Mouse (Mus musculus): ENCODE measurements around the gene Cyp1a1. TPM values are rescaled to one million over a fixed set of nuclear protein-coding genes. Genes with fewer than 3 reads are reported as not detected.

The Cyp1a1 gene
- polyA plus RNA-seq, 1 experiment from 2014 or later: not detected

DNA sequence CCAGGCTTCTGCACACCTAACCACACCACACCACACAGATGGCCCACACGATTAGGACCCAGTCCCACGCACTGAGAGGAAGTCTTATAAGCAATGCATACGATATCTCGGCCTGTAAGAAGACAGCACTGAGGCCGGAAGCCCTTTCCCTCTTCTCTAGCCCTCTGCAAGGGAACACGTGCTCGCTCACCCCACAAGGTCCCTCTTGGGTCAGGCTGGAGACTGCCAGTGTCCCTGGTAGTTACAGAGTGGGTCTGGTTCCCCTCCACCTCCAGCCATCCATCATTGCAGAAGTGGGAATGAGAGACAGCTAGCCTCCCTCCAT lies 43.9 kb upstream of the Cyp1a1 start:
- Histone ChIP-seq H3K4me1 (ENCODE audit: control insufficient read depth, insufficient read depth, low read length) (peaks cover 29% of the 10 kb centered on the region), H3K4me3 (ENCODE audit: low read depth, low read length) (peak overlapping the region; percentile 98), H3K36me3 (replicated peaks; ENCODE audit: control insufficient read depth, insufficient read depth, low read depth, low read length) (no peaks in the 10 kb centered on the region; the same call in none of the 2 replicates), H3K9ac (replicated peaks; ENCODE audit: low read length) (peak overlapping the region; percentile 40), H3K27ac (replicated peaks; ENCODE audit: low read depth, low read length) (no peak overlapping the region), H3K4me2 (ENCODE audit: low read depth, low read length) (peak overlapping the region; percentile 80), H3K27me3 (ENCODE audit: control insufficient read depth, insufficient read depth, low read length) (no peaks in the 10 kb centered on the region), H3K9me3 (replicated peaks; ENCODE audit: control insufficient read depth, low read length) (no peaks in the 10 kb centered on the region)
- no peak for DNase-seq (ENCODE audit: low spot score)
- no peak for ATAC-seq (replicated peaks; ENCODE audit: insufficient number of reproducible peaks, low FRiP score, low TSS enrichment, low read depth)
- WGBS: 50% methylated on average over 7 of the region's 7 CpGs

DNA sequence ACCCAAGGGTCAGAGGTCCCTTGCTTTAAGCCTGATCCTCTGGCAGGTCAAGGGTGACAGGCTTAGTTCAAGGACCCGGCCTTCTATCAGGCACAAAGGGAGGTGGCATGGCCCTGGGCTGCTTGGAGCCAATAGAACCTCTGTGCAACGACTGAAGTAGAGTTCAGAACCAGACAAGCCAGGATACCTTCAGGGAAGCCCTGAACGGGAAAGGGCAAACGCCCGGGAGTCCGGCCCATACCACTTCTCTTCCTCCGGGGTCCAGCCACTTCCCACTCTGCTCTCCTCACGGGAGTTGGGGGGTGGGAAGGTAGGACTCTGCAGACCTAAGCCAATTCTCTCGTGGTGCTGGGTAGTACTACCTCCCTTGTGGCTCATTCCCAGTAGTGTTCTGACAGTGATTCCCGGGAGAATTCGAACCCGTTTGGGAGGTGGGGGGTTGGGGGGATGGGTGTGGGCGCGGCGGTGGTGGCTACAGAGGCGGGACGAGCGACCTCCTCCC lies 43.2 kb upstream of the Cyp1a1 start:
- Histone ChIP-seq H3K27ac (replicated peaks; ENCODE audit: low read depth, low read length) (peak overlapping the region; percentile 94), H3K36me3 (replicated peaks; ENCODE audit: control insufficient read depth, insufficient read depth, low read depth, low read length) (no peaks in the 10 kb centered on the region; the same call in none of the 2 replicates), H3K9me3 (replicated peaks; ENCODE audit: control insufficient read depth, low read length) (no peaks in the 10 kb centered on the region), H3K4me2 (ENCODE audit: low read depth, low read length) (peak overlapping the region; percentile 80), H3K4me3 (ENCODE audit: low read depth, low read length) (peak overlapping the region; percentile 98), H3K27me3 (ENCODE audit: control insufficient read depth, insufficient read depth, low read length) (no peaks in the 10 kb centered on the region), H3K4me1 (ENCODE audit: control insufficient read depth, insufficient read depth, low read length) (peaks cover 23% of the 10 kb centered on the region), H3K9ac (replicated peaks; ENCODE audit: low read length) (peak overlapping the region; percentile 98)
- ATAC-seq (replicated peaks; ENCODE audit: insufficient number of reproducible peaks, low FRiP score, low TSS enrichment, low read depth): no peak
- DNase-seq (ENCODE audit: low spot score): peak; percentile 45
- 0% methylated on average over 18 of the region's 18 CpGs for WGBS

DNA sequence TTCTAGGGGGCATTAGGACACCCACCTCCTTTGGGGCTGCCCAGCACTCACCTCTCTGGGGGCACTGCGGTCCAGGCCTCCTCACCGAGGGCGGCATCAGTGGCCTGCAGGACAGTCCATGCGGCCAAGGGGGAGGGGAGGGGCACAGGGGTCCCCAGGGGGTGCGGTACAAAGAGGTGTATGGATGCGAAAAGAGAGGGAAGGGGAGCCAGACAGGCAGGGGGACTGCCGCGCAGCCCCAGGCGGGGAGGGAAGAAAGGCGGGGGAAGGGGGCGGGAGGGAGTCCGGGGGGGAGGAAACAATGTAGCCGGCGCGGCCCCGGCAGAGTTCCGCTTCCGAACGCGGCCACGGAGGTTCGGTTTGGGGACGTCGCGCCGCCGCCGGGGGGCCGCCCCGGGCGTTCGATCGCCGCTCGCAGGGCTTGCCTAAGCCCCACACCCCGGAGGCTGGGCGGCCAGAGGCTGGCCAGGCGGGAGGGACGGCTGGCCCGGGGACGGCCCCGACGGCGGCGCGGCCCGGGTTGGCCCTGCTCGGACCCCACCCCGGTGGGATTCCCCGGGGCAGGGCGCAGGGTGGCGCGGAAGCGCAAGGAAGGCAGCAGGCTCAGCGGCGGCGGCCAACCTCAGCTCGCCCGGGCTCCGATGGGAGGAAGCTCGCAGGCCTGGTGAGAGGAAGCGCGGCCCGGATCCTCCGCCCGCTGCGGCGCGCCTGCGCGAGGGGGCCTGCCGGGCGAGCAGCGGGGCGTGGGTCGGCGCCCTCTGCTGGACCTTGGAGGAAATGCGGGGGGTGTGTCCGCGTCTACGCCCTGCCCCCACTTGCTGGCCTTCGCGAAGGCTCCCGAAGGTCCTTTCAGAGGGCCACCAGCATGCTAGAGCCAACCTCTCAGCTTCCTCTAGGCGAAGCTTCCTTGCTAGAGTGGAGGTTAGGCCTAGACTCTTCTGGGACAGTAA lies 42.5 kb upstream of the Cyp1a1 start:
- peak overlapping the region; percentile 94 for H3K27ac ChIP-seq (replicated peaks; ENCODE audit: low read depth, low read length)
- H3K27me3 ChIP-seq (ENCODE audit: control insufficient read depth, insufficient read depth, low read length): no peaks in the 10 kb centered on the region
- H3K9ac ChIP-seq (replicated peaks; ENCODE audit: low read length): peak overlapping the region; percentile 98
- peaks cover 15% of the 10 kb centered on the region for H3K4me1 ChIP-seq (ENCODE audit: control insufficient read depth, insufficient read depth, low read length)
- no peaks in the 10 kb centered on the region; the same call in none of the 2 replicates for H3K36me3 ChIP-seq (replicated peaks; ENCODE audit: control insufficient read depth, insufficient read depth, low read depth, low read length)
- no peaks in the 10 kb centered on the region for H3K9me3 ChIP-seq (replicated peaks; ENCODE audit: control insufficient read depth, low read length)
- peak; percentile 79 for ATAC-seq (replicated peaks; ENCODE audit: insufficient number of reproducible peaks, low FRiP score, low TSS enrichment, low read depth)
- under 1% methylated on average over 60 of the region's 85 CpGs for WGBS
- DNase-seq (ENCODE audit: low spot score): peak; percentile 93
- H3K4me3 ChIP-seq (ENCODE audit: low read depth, low read length): peak overlapping the region; percentile 98
- peak overlapping the region; percentile 80 for H3K4me2 ChIP-seq (ENCODE audit: low read depth, low read length)

DNA sequence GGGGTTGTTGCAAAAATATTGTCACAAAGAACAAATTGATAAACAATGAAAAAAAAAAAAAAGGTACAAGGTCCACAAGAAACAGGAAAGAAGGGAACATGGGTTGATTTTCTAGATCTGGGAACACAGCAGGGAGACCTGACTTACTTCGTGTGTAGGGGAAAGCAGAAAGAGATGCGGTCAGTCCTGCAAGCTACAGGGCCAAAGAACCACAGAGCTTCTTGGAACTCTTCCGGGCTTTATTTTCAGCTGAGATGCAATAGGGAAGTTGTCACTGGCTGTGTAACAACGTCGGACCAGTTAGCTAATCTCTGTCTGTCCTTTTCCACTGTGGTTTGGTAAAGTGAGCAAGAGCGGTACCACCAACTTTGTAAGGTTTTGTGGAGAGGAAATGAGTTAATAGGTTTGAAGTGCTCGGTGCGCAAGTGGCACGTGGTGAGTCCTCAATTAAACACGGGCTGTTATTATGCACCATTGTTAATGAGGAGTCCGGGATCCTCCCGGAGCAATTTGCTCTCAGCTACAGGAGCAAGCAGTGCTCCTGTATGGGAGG lies 41.1 kb upstream of the Cyp1a1 start:
- Histone ChIP-seq H3K4me1 (ENCODE audit: control insufficient read depth, insufficient read depth, low read length) (peaks cover 7% of the 10 kb centered on the region; the same call in 1 of the 2 replicates), H3K4me3 (ENCODE audit: low read depth, low read length) (no peak overlapping the region), H3K27me3 (ENCODE audit: control insufficient read depth, insufficient read depth, low read length) (no peaks in the 10 kb centered on the region), H3K9ac (replicated peaks; ENCODE audit: low read length) (no peak overlapping the region), H3K27ac (replicated peaks; ENCODE audit: low read depth, low read length) (no peak overlapping the region), H3K4me2 (ENCODE audit: low read depth, low read length) (no peak overlapping the region), H3K36me3 (replicated peaks; ENCODE audit: control insufficient read depth, insufficient read depth, low read depth, low read length) (no peaks in the 10 kb centered on the region; the same call in none of the 2 replicates), H3K9me3 (replicated peaks; ENCODE audit: control insufficient read depth, low read length) (no peaks in the 10 kb centered on the region)
- WGBS: 67% methylated on average over 12 of the region's 12 CpGs
- no peak for ATAC-seq (replicated peaks; ENCODE audit: insufficient number of reproducible peaks, low FRiP score, low TSS enrichment, low read depth)
- DNase-seq (ENCODE audit: low spot score): no peak

- H3K4me1 ChIP-seq (ENCODE audit: control insufficient read depth, insufficient read depth, low read length): peaks cover 7% of the 10 kb centered on the region; the same call in 1 of the 2 replicates
- WGBS: 71% methylated on average over 4 of the region's 4 CpGs
- no peak for ATAC-seq (replicated peaks; ENCODE audit: insufficient number of reproducible peaks, low FRiP score, low TSS enrichment, low read depth)
These were observed 40.2 kb upstream of the Cyp1a1 start for GRCm38 (mm10) chr9:57647286-57648108.

DNA sequence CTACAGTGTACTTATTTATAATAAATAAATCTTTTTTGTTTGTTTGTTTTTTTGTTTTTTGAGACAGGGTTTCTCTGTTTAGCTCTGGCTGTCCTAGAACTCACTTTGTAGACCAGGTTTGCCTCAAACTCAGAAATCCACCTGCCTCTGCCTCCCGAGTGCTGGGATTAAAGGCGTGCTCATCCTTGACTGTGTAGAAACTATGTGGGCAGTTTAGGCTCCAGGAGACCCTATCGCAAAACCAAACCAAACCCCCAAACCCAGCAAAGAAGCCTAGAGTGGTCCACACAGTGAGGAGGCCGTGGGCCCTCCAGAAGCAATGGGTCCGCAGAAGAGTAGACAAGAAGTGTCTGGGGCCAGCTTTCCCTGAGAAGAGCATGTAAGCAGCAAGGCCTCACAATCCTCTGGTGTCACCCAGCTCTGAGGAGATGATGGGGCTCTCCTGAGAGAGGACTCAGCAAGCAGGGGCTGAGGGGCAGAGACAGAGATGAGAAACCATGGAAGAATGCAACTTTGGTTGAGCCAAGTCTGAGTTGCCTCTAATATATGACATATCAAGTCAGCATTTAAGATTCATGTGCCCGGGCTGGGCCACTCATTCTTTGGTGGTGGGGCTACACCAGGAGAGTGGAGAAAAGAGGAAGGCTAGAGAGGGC lies 37.5 kb upstream of the Cyp1a1 start:
- no peak overlapping the region for H3K9ac ChIP-seq (replicated peaks; ENCODE audit: low read length)
- H3K4me1 ChIP-seq (ENCODE audit: control insufficient read depth, insufficient read depth, low read length): no peaks in the 10 kb centered on the region
- ATAC-seq (replicated peaks; ENCODE audit: insufficient number of reproducible peaks, low FRiP score, low TSS enrichment, low read depth) (no peak), DNase-seq (ENCODE audit: low spot score) (no peak)
- H3K9me3 ChIP-seq (replicated peaks; ENCODE audit: control insufficient read depth, low read length): no peaks in the 10 kb centered on the region
- no peaks in the 10 kb centered on the region for H3K36me3 ChIP-seq (replicated peaks; ENCODE audit: control insufficient read depth, insufficient read depth, low read depth, low read length)
- H3K27me3 ChIP-seq (ENCODE audit: control insufficient read depth, insufficient read depth, low read length): peaks cover 5% of the 10 kb centered on the region; the same call in 1 of the 2 replicates
- no peak overlapping the region for H3K27ac ChIP-seq (replicated peaks; ENCODE audit: low read depth, low read length)
- no peak overlapping the region for H3K4me3 ChIP-seq (ENCODE audit: low read depth, low read length)
- no peak overlapping the region for H3K4me2 ChIP-seq (ENCODE audit: low read depth, low read length)
- 93% methylated on average over 6 of the region's 6 CpGs for WGBS

More at GRCm38 (mm10) chr9:57647286-57648108, 40.2 kb upstream of the Cyp1a1 start:
- Histone ChIP-seq H3K36me3 (replicated peaks; ENCODE audit: control insufficient read depth, insufficient read depth, low read depth, low read length) (no peaks in the 10 kb centered on the region), H3K4me3 (ENCODE audit: low read depth, low read length) (no peak overlapping the region), H3K27me3 (ENCODE audit: control insufficient read depth, insufficient read depth, low read length) (no peaks in the 10 kb centered on the region), H3K9ac (replicated peaks; ENCODE audit: low read length) (no peak overlapping the region), H3K4me2 (ENCODE audit: low read depth, low read length) (no peak overlapping the region), H3K9me3 (replicated peaks; ENCODE audit: control insufficient read depth, low read length) (no peaks in the 10 kb centered on the region), H3K27ac (replicated peaks; ENCODE audit: low read depth, low read length) (no peak overlapping the region)
- DNase-seq (ENCODE audit: low spot score): no peak

- Histone ChIP-seq H3K4me1 (ENCODE audit: control insufficient read depth, insufficient read depth, low read length) (no peaks in the 10 kb centered on the region), H3K4me3 (ENCODE audit: low read depth, low read length) (no peak overlapping the region), H3K4me2 (ENCODE audit: low read depth, low read length) (no peak overlapping the region), H3K9ac (replicated peaks; ENCODE audit: low read length) (peak overlapping the region; percentile 25; the same call in 1 of the 2 replicates), H3K27me3 (ENCODE audit: control insufficient read depth, insufficient read depth, low read length) (peaks cover 5% of the 10 kb centered on the region; the same call in 1 of the 2 replicates), H3K36me3 (replicated peaks; ENCODE audit: control insufficient read depth, insufficient read depth, low read depth, low read length) (no peaks in the 10 kb centered on the region), H3K9me3 (replicated peaks; ENCODE audit: control insufficient read depth, low read length) (no peaks in the 10 kb centered on the region), H3K27ac (replicated peaks; ENCODE audit: low read depth, low read length) (no peak overlapping the region)
- DNase-seq (ENCODE audit: low spot score) (peak; percentile 56), ATAC-seq (replicated peaks; ENCODE audit: insufficient number of reproducible peaks, low FRiP score, low TSS enrichment, low read depth) (no peak)
- 13% methylated on average over 6 of the region's 6 CpGs for WGBS
These were observed 36.9 kb upstream of the Cyp1a1 start for GRCm38 (mm10) chr9:57650786-57651311.

Data from embryonic facial prominence, embryonic 11.5 days (tissue).